Mouse (Mus musculus) R1 (cell line): ENCODE measurements around the gene Slc15a5.
"Not testable (repeated sequence)": the region's sequence is repeated elsewhere in the genome, so short reads cannot be mapped to it uniquely, and the experiment has no call there.

Source experiments
- DNase-seq: peaks from one replicate; pipeline ENCODE4 v3.0.0-alpha.2; 2018; ENCODE audit warnings: low read depth, low spot score

Slc15a5 gene

GRCm38 (mm10) chr6:138079816-138080215 lies at the start of gene Slc15a5:
Gene Slc15a5, minus strand, starts transcription at chr6:138079916.
- DNase-seq, result no peak

GRCm38 (mm10) chr6:138128392-138129335 lies 48.9 kb upstream of the Slc15a5 start:
- DNase-seq, result no peak

GRCm38 (mm10) chr6:138117496-138117895 lies 37.8 kb upstream of the Slc15a5 start:
- DNase-seq, result no peak

GRCm38 (mm10) chr6:138104559-138104958 lies 24.8 kb upstream of the Slc15a5 start:
- no peak for DNase-seq

- no peak for DNase-seq
Observed at GRCm38 (mm10) chr6:138102940-138103339, 23.2 kb upstream of the Slc15a5 start.

GRCm38 (mm10) chr6:138101843-138102242 lies 22.1 kb upstream of the Slc15a5 start:
- DNase-seq, result no peak

GRCm38 (mm10) chr6:138099646-138100045 lies 19.9 kb upstream of the Slc15a5 start:
- peak; percentile 15 for DNase-seq

GRCm38 (mm10) chr6:138095060-138095459 lies 15.3 kb upstream of the Slc15a5 start:
- no peak for DNase-seq

- no peak for DNase-seq
Observed at GRCm38 (mm10) chr6:138092432-138092831, 12.7 kb upstream of the Slc15a5 start.

- no peak for DNase-seq
Observed at GRCm38 (mm10) chr6:138089084-138089483, 9.4 kb upstream of the Slc15a5 start.

- DNase-seq, result not testable (repeated sequence)
Observed at GRCm38 (mm10) chr6:138086421-138086820, 6.7 kb upstream of the Slc15a5 start.

- DNase-seq, result no peak
Observed at GRCm38 (mm10) chr6:138080778-138081549, 1.2 kb upstream of the Slc15a5 start.

- DNase-seq, result no peak
Observed at GRCm38 (mm10) chr6:138077681-138078439, 1.9 kb downstream of the Slc15a5 start.

GRCm38 (mm10) chr6:138075723-138076122 lies 4.0 kb downstream of the Slc15a5 start:
- no peak for DNase-seq

- no peak for DNase-seq
Observed at GRCm38 (mm10) chr6:138073540-138073939, 6.2 kb downstream of the Slc15a5 start.

- no peak for DNase-seq
Observed at GRCm38 (mm10) chr6:138072963-138073339, 6.8 kb downstream of the Slc15a5 start.

- no peak for DNase-seq
Observed at GRCm38 (mm10) chr6:138072110-138072962, 7.4 kb downstream of the Slc15a5 start.

GRCm38 (mm10) chr6:138071505-138072107 lies 8.1 kb downstream of the Slc15a5 start:
- no peak for DNase-seq

- no peak for DNase-seq
Observed at GRCm38 (mm10) chr6:138070720-138071504, 8.8 kb downstream of the Slc15a5 start.

GRCm38 (mm10) chr6:138069921-138070320 lies 9.8 kb downstream of the Slc15a5 start:
- DNase-seq, result no peak
